Mouse (Mus musculus) MEL (cell line): ENCODE measurements around the gene 1810046K07Rik. TPM values are rescaled to one million over a fixed set of nuclear protein-coding genes. Genes with fewer than 3 reads are reported as not detected.

ENCODE experiments used
- DNase-seq: peaks from one replicate; pipeline ENCODE4 v3.0.0; 2011; ENCODE audit warnings: low read depth, low spot score
- H3K27ac ChIP-seq: 2 replicates; pipeline ENCODE4 v1.5.1; 2012; ENCODE audit warnings: low read depth, mild to moderate bottlenecking, control low read depth, low read length, moderate library complexity; ENCODE audit not compliant: control insufficient read depth
- H3K27me3 ChIP-seq, 2 experiments: fragments of 150-350 bp in 1 of 2; sonication (generic) in 1 of 2; 2 replicates each; pipeline ENCODE4 v1.6.1; 2012; ENCODE audit warnings: low read length in 2 of 2, mild to moderate bottlenecking in 2 of 2, improper control_type of control experiment in 1 of 2, moderate library complexity in 1 of 2; ENCODE audit not compliant: insufficient read depth in 2 of 2, control insufficient read depth in 1 of 2
- H3K36me3 ChIP-seq, 2 experiments: 2 replicates each; pipeline ENCODE4 v1.6.1; 2012 to 2014; ENCODE audit warnings: low read length in 2 of 2, improper control_type of control experiment in 1 of 2, inconsistent platforms in 1 of 2, mild to moderate bottlenecking in 1 of 2; ENCODE audit not compliant: insufficient read depth in 2 of 2, control insufficient read depth in 1 of 2
- H3K4me1 ChIP-seq, 2 experiments: fragments of 150-350 bp in 1 of 2; sonication (generic) in 1 of 2; 2 replicates each; pipeline ENCODE4 v1.6.1; 2012; ENCODE audit warnings: low read length in 2 of 2, improper control_type of control experiment in 1 of 2, mild to moderate bottlenecking in 1 of 2; ENCODE audit not compliant: insufficient read depth in 2 of 2, control insufficient read depth in 1 of 2
- H3K4me3 ChIP-seq, 2 experiments: fragments of 150-350 bp in 1 of 2; sonication (generic) in 1 of 2; 2 replicates each; pipeline ENCODE4 v1.5.1; 2012; ENCODE audit warnings: low read depth in 2 of 2, low read length in 2 of 2, mild to moderate bottlenecking in 2 of 2, moderate library complexity in 2 of 2, control low read depth in 1 of 2, improper control_type of control experiment in 1 of 2; ENCODE audit not compliant: control insufficient read depth in 1 of 2, insufficient read depth in 1 of 2
- H3K79me2 ChIP-seq: 2 replicates; pipeline ENCODE4 v1.6.1; 2012; ENCODE audit warnings: mild to moderate bottlenecking, low read length, moderate library complexity; ENCODE audit not compliant: control insufficient read depth, poor library complexity, insufficient read depth
- H3K9ac ChIP-seq: 2 replicates; pipeline ENCODE4 v1.6.1; 2012; ENCODE audit warnings: low read depth, mild to moderate bottlenecking, control low read depth, low read length, moderate library complexity; ENCODE audit not compliant: control insufficient read depth, poor library complexity, severe bottlenecking
- H3K9me3 ChIP-seq: fragments of 150-350 bp; sonication (generic); replicated peaks from 2 replicates; pipeline ENCODE4 v1.6.1; 2012; ENCODE audit warnings: mild to moderate bottlenecking, low read length, improper control_type of control experiment, moderate library complexity; ENCODE audit not compliant: insufficient read depth
- BHLHE40 ChIP-seq: IDR thresholded peaks from 2 replicates; pipeline ENCODE4 v1.6.1; 2012; ENCODE audit warnings: low read depth, mild to moderate bottlenecking, inconsistent platforms, low read length, improper control_type of control experiment, borderline replicate concordance
- CHD1 ChIP-seq: IDR thresholded peaks from 2 replicates; pipeline ENCODE4 v1.6.1; 2012; ENCODE audit warnings: low read depth, mild to moderate bottlenecking, inconsistent platforms, low read length, improper control_type of control experiment
- CHD2 ChIP-seq: IDR thresholded peaks from 2 replicates; pipeline ENCODE4 v1.6.1; 2011; ENCODE audit warnings: low read length, improper control_type of control experiment
- CTCF ChIP-seq, 3 experiments: IDR thresholded peaks in 2 of 3; conservative IDR thresholded peaks in 1 of 3; 2 replicates each; pipeline ENCODE4 v1.5.1; 2011 to 2012; ENCODE audit warnings: low read length in 3 of 3, low read depth in 2 of 3, mild to moderate bottlenecking in 2 of 3, improper control_type of control experiment in 1 of 3, inconsistent platforms in 1 of 3, mixed read lengths in 1 of 3, moderate library complexity in 1 of 3; ENCODE audit not compliant: control insufficient read depth in 1 of 3, insufficient read depth in 1 of 3, poor library complexity in 1 of 3, severe bottlenecking in 1 of 3
- E2F4 ChIP-seq: IDR thresholded peaks from 2 replicates; pipeline ENCODE4 v1.6.1; 2011; ENCODE audit warnings: low read depth, low read length, improper control_type of control experiment, borderline replicate concordance
- EP300 ChIP-seq, 2 experiments: IDR thresholded peaks; 2 replicates each; pipeline ENCODE4 v1.6.1; 2011; ENCODE audit warnings: improper control_type of control experiment in 2 of 2, low read length in 2 of 2, low read depth in 1 of 2, mild to moderate bottlenecking in 1 of 2
- GABPA ChIP-seq: IDR thresholded peaks from 2 replicates; pipeline ENCODE4 v1.6.1; 2012; ENCODE audit warnings: low read depth, mild to moderate bottlenecking, inconsistent platforms, low read length, improper control_type of control experiment, moderate library complexity
- HCFC1 ChIP-seq: IDR thresholded peaks from 2 replicates; pipeline ENCODE4 v1.6.1; 2012; ENCODE audit warnings: low read depth, mild to moderate bottlenecking, inconsistent platforms, low read length, improper control_type of control experiment, moderate library complexity
- KAT2A ChIP-seq: conservative IDR thresholded peaks from 2 replicates; pipeline ENCODE4 v1.6.1; 2012; ENCODE audit warnings: low read depth, low read length, improper control_type of control experiment, inconsistent platforms
- MAZ ChIP-seq: IDR thresholded peaks from 2 replicates; pipeline ENCODE4 v1.6.1; 2012; ENCODE audit warnings: low read depth, mild to moderate bottlenecking, inconsistent platforms, low read length, improper control_type of control experiment
- MEF2A ChIP-seq: IDR thresholded peaks from 2 replicates; pipeline ENCODE4 v1.6.1; 2014; ENCODE audit warnings: low read depth, mild to moderate bottlenecking, inconsistent platforms, low read length, improper control_type of control experiment; ENCODE audit not compliant: poor library complexity, insufficient replicate concordance, severe bottlenecking; ENCODE audit errors: extremely low read depth
- MXI1 ChIP-seq: IDR thresholded peaks from 2 replicates; pipeline ENCODE4 v1.6.1; 2011; ENCODE audit warnings: mild to moderate bottlenecking, low read depth, low read length, improper control_type of control experiment
- MYB ChIP-seq: IDR thresholded peaks from 2 replicates; pipeline ENCODE4 v1.6.1; 2011; ENCODE audit warnings: mild to moderate bottlenecking, low read depth, low read length, improper control_type of control experiment
- MYC ChIP-seq: IDR thresholded peaks from 2 replicates; pipeline ENCODE4 v1.6.1; 2011; ENCODE audit warnings: low read depth, mild to moderate bottlenecking, low read length, improper control_type of control experiment, moderate library complexity
- NRF1 ChIP-seq: IDR thresholded peaks from 2 replicates; pipeline ENCODE4 v1.6.1; 2014; ENCODE audit warnings: low read depth, mild to moderate bottlenecking, inconsistent platforms, low read length, improper control_type of control experiment, moderate library complexity; ENCODE audit not compliant: poor library complexity, insufficient read depth, severe bottlenecking
- RAD21 ChIP-seq: IDR thresholded peaks from 2 replicates; pipeline ENCODE4 v1.6.1; 2011; ENCODE audit warnings: mild to moderate bottlenecking, low read depth, low read length, improper control_type of control experiment
- SIN3A ChIP-seq: IDR thresholded peaks from 2 replicates; pipeline ENCODE4 v1.6.1; 2012; ENCODE audit warnings: low read length, improper control_type of control experiment, inconsistent platforms
- SMC3 ChIP-seq: IDR thresholded peaks from 2 replicates; pipeline ENCODE4 v1.6.1; 2011; ENCODE audit warnings: low read depth, low read length, improper control_type of control experiment
- TAL1 ChIP-seq: IDR thresholded peaks from 2 replicates; pipeline ENCODE4 v1.6.1; 2012; ENCODE audit warnings: mild to moderate bottlenecking, inconsistent platforms, low read length, moderate library complexity, mixed read lengths
- TBP ChIP-seq: IDR thresholded peaks from 2 replicates; pipeline ENCODE4 v1.8.0; 2011; ENCODE audit warnings: low read depth, low read length, improper control_type of control experiment
- TCF12 ChIP-seq: IDR thresholded peaks from 2 replicates; pipeline ENCODE4 v1.6.1; 2014; ENCODE audit warnings: low read depth, mild to moderate bottlenecking, inconsistent platforms, low read length, improper control_type of control experiment, moderate library complexity
- UBTF ChIP-seq: IDR thresholded peaks from 2 replicates; pipeline ENCODE4 v1.6.1; 2012; ENCODE audit warnings: low read depth, mild to moderate bottlenecking, inconsistent platforms, low read length, improper control_type of control experiment, moderate library complexity, borderline replicate concordance; ENCODE audit not compliant: insufficient read depth
- USF1 ChIP-seq: IDR thresholded peaks from 2 replicates; pipeline ENCODE4 v1.6.1; 2014; ENCODE audit warnings: low read depth, mild to moderate bottlenecking, inconsistent platforms, low read length, improper control_type of control experiment, moderate library complexity
- USF2 ChIP-seq, 2 experiments: IDR thresholded peaks; 2 replicates each; pipeline ENCODE4 v1.6.1; 2011 to 2012; ENCODE audit warnings: improper control_type of control experiment in 2 of 2, low read length in 2 of 2, borderline replicate concordance in 1 of 2, inconsistent platforms in 1 of 2, low read depth in 1 of 2, mild to moderate bottlenecking in 1 of 2; ENCODE audit not compliant: insufficient read depth in 1 of 2
- ZMIZ1 ChIP-seq: IDR thresholded peaks from 2 replicates; pipeline ENCODE4 v1.6.1; 2012; ENCODE audit warnings: low read depth, mild to moderate bottlenecking, inconsistent platforms, low read length, improper control_type of control experiment, moderate library complexity
- polyA plus RNA-seq, 2 experiments: library from polyadenylated mRNA; stranded (reverse) in 1 of 2; unstranded in 1 of 2; fragments of >175 nt in 1 of 2; fragments of >200 nt in 1 of 2; gene quantifications; 2 replicates each; pipeline versions ENCODE4 v1.2.1 to v1.2.4; 2012; ENCODE audit warnings: low replicate concordance in 2 of 2, low read depth in 1 of 2; ENCODE audit not compliant: insufficient read length in 2 of 2, insufficient read depth in 1 of 2, missing spikeins in 1 of 2
- total RNA-seq: library from RNA; depleted of rRNA; stranded (reverse); fragments of 300-350 nt; gene quantifications from 2 replicates; pipeline ENCODE4 v1.2.3, GENCODE M21; 2012

Gene 1810046K07Rik
- total and polyA plus RNA-seq, 3 experiments: not detected

DNA sequence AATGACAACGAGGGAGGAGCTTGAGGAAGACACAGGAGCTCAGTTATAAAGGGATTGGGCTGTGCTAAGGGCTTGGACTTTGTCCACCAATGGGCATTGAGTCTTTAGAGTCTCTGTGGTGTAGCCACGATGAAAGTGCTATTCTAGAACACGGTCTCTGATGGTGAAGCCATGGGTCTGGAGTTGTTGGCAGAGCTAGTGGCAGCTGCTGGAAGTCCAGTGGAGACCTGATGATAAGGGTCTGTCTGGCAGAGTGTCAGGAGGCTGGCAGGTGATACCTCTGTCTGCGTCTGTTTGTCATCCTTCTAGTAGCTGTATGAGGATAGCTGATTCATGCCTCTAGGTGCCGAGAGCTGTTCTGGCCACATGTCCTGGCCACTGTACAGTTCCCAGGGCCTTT lies 24.7 kb downstream of the 1810046K07Rik start:
- no peaks in the 10 kb centered on the region for H3K9me3 ChIP-seq
- no peak for DNase-seq
- no peak overlapping the region for H3K4me3 ChIP-seq
- H3K36me3 ChIP-seq: no peaks in the 10 kb centered on the region
- peaks cover 0 to 3% of the 10 kb centered on the region in 2 experiments; a peak in 3 of 4 replicates for H3K27me3 ChIP-seq
- no peak overlapping the region for H3K9ac ChIP-seq
- H3K27ac ChIP-seq: no peak overlapping the region
- TF ChIP-seq E2F4: no peak
- no peak for TF ChIP-seq RAD21
- no peak for TF ChIP-seq GABPA
- TF ChIP-seq KAT2A: no peak
- TF ChIP-seq MYC: no peak
- no peak for TF ChIP-seq UBTF
- TF ChIP-seq TBP: no peak
- no peak for TF ChIP-seq CTCF (IDR thresholded peaks at IDR 0.05 in 2 of 3, conservative IDR thresholded peaks at IDR 0.05 in 1 of 3; ENCODE audit: control insufficient read depth in 1 of 3, insufficient read depth in 1 of 3, low read depth in 2 of 3, low read length in 3 of 3, poor library complexity in 1 of 3, severe bottlenecking in 1 of 3)
- no peak for TF ChIP-seq MYB
- TF ChIP-seq SMC3: no peak
- no peak for TF ChIP-seq NRF1
- TF ChIP-seq CHD2: no peak
- no peak for TF ChIP-seq SIN3A
- TF ChIP-seq ZMIZ1: no peak
- TF ChIP-seq HCFC1: no peak
- TF ChIP-seq EP300 (IDR thresholded peaks at IDR 0.05; ENCODE audit: low read depth in 1 of 2, low read length in 2 of 2): no peak
- no peak for TF ChIP-seq CHD1
- no peak for TF ChIP-seq USF1
- TF ChIP-seq TCF12: no peak
- H3K79me2 ChIP-seq: no peaks in the 10 kb centered on the region
- H3K4me1 ChIP-seq: no peaks in the 10 kb centered on the region

DNA sequence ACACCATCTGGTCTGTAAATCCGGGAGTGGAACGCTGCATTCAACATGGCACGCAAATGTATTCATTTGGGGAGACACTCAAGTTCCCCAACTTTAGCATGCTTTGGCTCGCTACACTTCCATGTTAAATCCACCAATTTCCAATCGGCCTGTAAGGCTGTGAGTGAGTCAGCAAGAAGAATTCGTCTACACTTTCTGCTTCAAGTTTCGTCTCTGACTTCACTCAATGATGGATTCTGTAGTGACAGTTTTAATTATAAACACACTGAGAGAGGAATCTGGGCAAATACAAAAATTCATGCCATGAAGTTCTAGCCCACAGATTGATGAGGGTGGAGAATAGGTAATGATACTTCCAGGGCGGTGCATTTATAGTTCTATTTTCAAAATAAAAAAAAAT lies 35.2 kb downstream of the 1810046K07Rik start:
- H3K9me3 ChIP-seq: no peaks in the 10 kb centered on the region
- no peak for DNase-seq
- H3K4me1 ChIP-seq: no peaks in the 10 kb centered on the region
- H3K4me3 ChIP-seq: no peak overlapping the region
- TF ChIP-seq MAZ (no peak), BHLHE40 (no peak), TAL1 (no peak), MEF2A (no peak), USF2 (IDR thresholded peaks at IDR 0.05; ENCODE audit: borderline replicate concordance in 1 of 2, insufficient read depth in 1 of 2, low read depth in 1 of 2, low read length in 2 of 2) (no peak), MXI1 (no peak)
- H3K27ac ChIP-seq: no peak overlapping the region
- no peaks in the 10 kb centered on the region for H3K36me3 ChIP-seq
- no peaks in the 10 kb centered on the region for H3K79me2 ChIP-seq
- no peak overlapping the region for H3K9ac ChIP-seq
- H3K27me3 ChIP-seq: peaks cover 6 to 8% of the 10 kb centered on the region in 2 experiments
